Mouse (Mus musculus): ENCODE data around the gene Olfr1502. TPM values are rescaled to one million over a fixed set of nuclear protein-coding genes. Genes with fewer than 3 reads are reported as not detected.
"Not testable (repeated sequence)": the region's sequence is repeated elsewhere in the genome, so short reads cannot be mapped to it uniquely, and the experiment has no call there.

Gene Olfr1502
- not detected for total RNA-seq (2022)

DNA sequence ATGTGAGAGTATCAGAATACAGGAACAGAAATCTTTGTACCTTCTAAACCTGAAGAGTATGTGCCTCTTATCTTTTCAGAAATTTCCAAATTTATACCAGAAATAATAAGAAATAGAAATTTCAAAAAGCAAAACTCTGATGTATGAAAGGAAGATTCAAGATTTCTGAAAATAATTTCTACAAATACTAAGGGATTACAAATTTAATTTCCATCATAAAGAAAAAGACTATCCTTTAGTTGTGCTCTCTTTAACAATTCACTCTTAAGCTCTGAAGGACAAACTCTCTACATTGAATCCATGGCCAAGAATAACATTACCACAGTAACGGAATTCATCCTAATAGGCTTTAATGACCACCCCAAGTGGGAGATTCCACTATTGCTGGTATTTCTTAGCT lies at the start of gene Olfr1502:
Gene Olfr1502, plus strand, starts transcription at position 301 of the 400 bp plus-strand sequence.
- DNase-seq (ENCODE audit: low spot score in 2 of 2) = no peak

- no peak for DNase-seq (ENCODE audit: low spot score in 2 of 2)
Measured at GRCm38 (mm10) chr19:13812823-13813222, 48.8 kb upstream of the Olfr1502 start.

DNA sequence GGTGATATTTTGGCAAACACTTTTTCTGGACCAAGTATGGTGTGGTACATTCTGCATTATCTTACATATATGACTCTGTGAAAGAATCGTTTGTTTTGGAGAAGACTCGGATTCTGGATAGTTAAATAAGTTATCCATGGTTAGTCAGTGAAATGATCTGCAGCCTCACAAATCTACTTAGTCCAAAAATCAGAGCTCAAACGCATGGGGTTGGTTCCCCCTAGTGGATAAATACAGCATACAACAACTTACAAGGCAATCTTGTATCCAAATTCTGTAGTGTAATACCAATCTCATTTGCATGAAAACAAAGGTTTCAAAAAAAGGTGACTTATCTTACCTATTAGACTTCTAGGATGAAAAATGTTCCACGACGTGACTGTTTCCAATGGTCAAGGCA lies 42.8 kb upstream of the Olfr1502 start:
- DNase-seq (ENCODE audit: low spot score in 2 of 2) = no peak

- no peak for DNase-seq (ENCODE audit: low spot score in 2 of 2)
Measured at GRCm38 (mm10) chr19:13819347-13819746, 42.2 kb upstream of the Olfr1502 start, which contains the start of gene Olfr1499. Olfr1499 (minus strand) TSS chr19:13819447.

- DNase-seq (ENCODE audit: low spot score in 2 of 2) = no peak
Measured at GRCm38 (mm10) chr19:13820847-13821246, 40.7 kb upstream of the Olfr1502 start.

DNA sequence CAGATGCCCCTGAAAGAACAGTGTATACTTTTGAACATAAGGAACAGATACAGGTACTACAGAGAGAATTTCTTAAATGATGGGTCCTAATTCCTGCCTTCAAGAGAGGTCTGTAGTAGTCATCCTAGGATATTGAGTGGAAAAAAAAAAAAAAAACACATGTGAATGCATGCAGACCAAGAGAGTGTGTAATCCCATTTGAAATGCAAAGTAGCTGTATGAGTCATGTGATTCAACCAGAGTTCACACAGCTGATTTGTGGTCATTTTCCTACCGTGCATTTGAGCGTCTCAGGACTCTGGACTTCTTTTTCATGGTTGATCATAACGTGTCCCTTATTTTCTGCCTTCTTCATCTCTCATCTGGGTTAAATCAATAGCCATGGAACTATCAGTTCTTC lies 33.1 kb upstream of the Olfr1502 start:
- no peak for DNase-seq (ENCODE audit: low spot score in 2 of 2)

DNA sequence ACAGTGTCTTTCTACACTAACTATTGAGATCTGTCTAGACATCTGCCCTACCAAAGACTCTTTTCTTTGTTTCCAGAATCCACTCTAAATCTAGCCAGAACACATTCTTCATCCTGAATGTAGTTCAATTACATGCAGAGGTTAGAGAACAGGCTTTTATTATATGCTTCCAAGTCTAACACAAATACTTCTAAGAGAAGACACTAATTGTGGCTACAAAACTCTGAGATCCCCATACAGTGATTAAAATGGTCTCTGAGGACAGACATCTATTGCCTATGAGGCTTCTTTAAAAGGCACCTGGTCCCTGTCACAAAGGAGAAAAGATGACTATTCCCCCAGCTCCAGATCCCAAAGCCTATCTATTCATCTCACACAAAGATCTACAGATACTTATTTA lies 31.2 kb upstream of the Olfr1502 start, which contains the start of gene Olfr1500:
Gene Olfr1500, minus strand, starts transcription at position 101 of the 400 bp plus-strand sequence.
- DNase-seq (ENCODE audit: low spot score in 2 of 2) = no peak

DNA sequence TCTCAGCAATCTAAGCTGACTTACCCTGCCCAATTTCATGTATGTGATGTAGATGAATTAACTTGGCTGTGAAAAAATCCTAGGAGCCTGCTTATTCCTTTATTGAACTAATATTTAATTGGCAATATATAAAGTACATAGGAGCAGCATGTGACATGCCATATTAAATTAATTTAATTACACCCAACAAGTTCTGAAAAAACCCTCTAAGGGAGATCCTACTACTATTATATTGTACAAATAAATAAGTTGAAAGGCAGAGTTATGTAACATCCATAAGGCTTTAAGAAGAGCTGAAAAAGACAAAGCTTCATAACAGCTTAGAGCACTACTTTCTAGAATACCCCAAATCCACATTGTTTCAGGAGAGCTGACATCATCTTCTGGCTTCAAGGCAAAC lies 11.0 kb upstream of the Olfr1502 start, which contains the start of gene Olfr1501:
Gene Olfr1501, minus strand, starts transcription at position 101 of the 400 bp plus-strand sequence.
- DNase-seq (ENCODE audit: low spot score in 2 of 2) = not testable (repeated sequence)

GRCm38 (mm10) chr19:13897828-13898227 lies 36.2 kb downstream of the Olfr1502 start, which contains the start of gene Olfr1504:
Olfr1504 (minus strand) TSS chr19:13897928.
- no peak for DNase-seq (ENCODE audit: low spot score in 2 of 2)

Other genes with a start within 250 kb of the Olfr1502 start
- gene Olfr1487, start 244.4 kb upstream of the Olfr1502 start, total RNA-seq (2022) = not detected
- gene Olfr1489, start 230.2 kb upstream of the Olfr1502 start, total RNA-seq (2022) = not detected
- not detected for gene Olfr1490, start 210.7 kb upstream of the Olfr1502 start, total RNA-seq (2022)
- gene Olfr1491, start 164.5 kb upstream of the Olfr1502 start, total RNA-seq (2022) = not detected
- gene Olfr1493-ps1, start 138.5 kb upstream of the Olfr1502 start, total RNA-seq (2022) = not detected
- gene Olfr1494, start 122.1 kb upstream of the Olfr1502 start, total RNA-seq (2022) = not detected
- not detected for gene Olfr1495, start 97.2 kb upstream of the Olfr1502 start, total RNA-seq (2022)
- not detected for gene Olfr1496, start 83.9 kb upstream of the Olfr1502 start, total RNA-seq (2022)
- not detected for gene Olfr1497, start 63.6 kb upstream of the Olfr1502 start, total RNA-seq (2022)
- gene Olfr1499, start 42.3 kb upstream of the Olfr1502 start, total RNA-seq (2022) = not detected
- gene Olfr1500, start 31.3 kb upstream of the Olfr1502 start, total RNA-seq (2022) = not detected
- gene Olfr1501, start 11.1 kb upstream of the Olfr1502 start, total RNA-seq (2022) = not detected
- not detected for gene Olfr1504, start 36.1 kb downstream of the Olfr1502 start, total RNA-seq (2022)
- not detected for gene Olfr1505, start 51.7 kb downstream of the Olfr1502 start, total RNA-seq (2022)

Measured in gastrocnemius, adult 8-10 months (tissue).